Mouse (Mus musculus) small intestine, adult 2 months (tissue): ENCODE measurements around the gene Kcna2. TPM values are rescaled to one million over a fixed set of nuclear protein-coding genes. Genes with fewer than 3 reads are reported as not detected.

Experiments
- H3K27ac ChIP-seq: fragments of 200-500 bp; 2 replicates; pipeline ENCODE4 v1.5.1; 2012; ENCODE audit warnings: low read depth, low read length, control low read depth, inconsistent platforms; ENCODE audit not compliant: insufficient read depth
- H3K27me3 ChIP-seq: fragments of 200-500 bp; 2 replicates; pipeline ENCODE4 v1.6.1; 2012; ENCODE audit warnings: mild to moderate bottlenecking, moderate library complexity, low read length, inconsistent platforms; ENCODE audit not compliant: control insufficient read depth, insufficient read depth
- H3K36me3 ChIP-seq: fragments of 200-500 bp; 2 replicates; pipeline ENCODE4 v1.6.1; 2012; ENCODE audit warnings: mild to moderate bottlenecking, low read length, control low read depth, inconsistent platforms; ENCODE audit not compliant: control insufficient read depth, insufficient read depth
- H3K4me1 ChIP-seq: fragments of 200-500 bp; 2 replicates; pipeline ENCODE4 v1.6.1; 2012; ENCODE audit warnings: low read length, inconsistent platforms, mixed read lengths; ENCODE audit not compliant: control insufficient read depth, insufficient read depth, insufficient read length
- H3K4me3 ChIP-seq: fragments of 200-500 bp; 2 replicates; pipeline ENCODE4 v1.5.1; 2012; ENCODE audit warnings: low read depth, mild to moderate bottlenecking, control low read depth, inconsistent platforms, low read length, moderate library complexity
- CTCF ChIP-seq: fragments of 200-500 bp; IDR thresholded peaks from 2 replicates; pipeline ENCODE4 v1.5.1; 2012; ENCODE audit warnings: low read depth, mild to moderate bottlenecking, control low read depth, inconsistent platforms, low read length, moderate library complexity, mixed read lengths; ENCODE audit not compliant: insufficient replicate concordance, insufficient read length; ENCODE audit errors: extremely low read depth
- POLR2A ChIP-seq: fragments of 200-500 bp; IDR thresholded peaks from 2 replicates; pipeline ENCODE4 v1.6.1; 2012; ENCODE audit warnings: low read depth, mild to moderate bottlenecking, control low read depth, inconsistent platforms, low read length, moderate library complexity
- WGBS: fragments of 180-500 bp; shearing (Covaris S2); methylation state at CpG from one replicate; pipeline ENCODE4 v1.1.7; 2018; 5-methylcytosine and 5-hydroxymethylcytosine counted together
- polyA plus RNA-seq: library from polyadenylated mRNA; depleted of rRNA; stranded (reverse); fragments of >200 nt; gene quantifications from 2 replicates; pipeline ENCODE4 v1.2.3, GENCODE M21; 2012

Gene Kcna2
- polyA plus RNA-seq, 1 experiment, result 0.48 TPM

GRCm38 (mm10) chr3:107075705-107076104 lies 25.2 kb upstream of the Kcna2 start:
- Histone ChIP-seq H3K4me1 (no peaks in the 10 kb centered on the region; the same call in 1 of the 2 replicates), H3K4me3 (no peak overlapping the region), H3K27ac (no peak overlapping the region), H3K27me3 (no peaks in the 10 kb centered on the region), H3K36me3 (no peaks in the 10 kb centered on the region)
- TF ChIP-seq POLR2A (no peak), CTCF (no peak)
- 42% methylated on average over 1 of the region's 1 CpGs for WGBS

- no peak for TF ChIP-seq CTCF
- no peak for TF ChIP-seq POLR2A
- 0 out of 2 replicates have a peak overlapping the region, but pooled peaks have one; percentile 11 for H3K27ac ChIP-seq
These were observed 24.3 kb upstream of the Kcna2 start for GRCm38 (mm10) chr3:107076658-107077057.

GRCm38 (mm10) chr3:107077101-107077500 lies 23.8 kb upstream of the Kcna2 start:
- Histone ChIP-seq H3K36me3 (no peaks in the 10 kb centered on the region), H3K27me3 (no peaks in the 10 kb centered on the region), H3K27ac (0 out of 2 replicates have a peak overlapping the region, but pooled peaks have one; percentile 11), H3K4me3 (no peak overlapping the region), H3K4me1 (no peaks in the 10 kb centered on the region; the same call in 1 of the 2 replicates)
- TF ChIP-seq POLR2A (no peak), CTCF (no peak)
- WGBS, result 88% methylated on average over 2 of the region's 2 CpGs

More at GRCm38 (mm10) chr3:107076658-107077057, 24.3 kb upstream of the Kcna2 start:
- Histone ChIP-seq H3K4me3 (no peak overlapping the region), H3K36me3 (no peaks in the 10 kb centered on the region), H3K4me1 (no peaks in the 10 kb centered on the region; the same call in 1 of the 2 replicates), H3K27me3 (no peaks in the 10 kb centered on the region)
- 61% methylated on average over 3 of the region's 3 CpGs for WGBS

GRCm38 (mm10) chr3:107080803-107081202 lies 20.1 kb upstream of the Kcna2 start:
- no peak overlapping the region for H3K27ac ChIP-seq
- 81% methylated on average over 3 of the region's 3 CpGs for WGBS
- no peaks in the 10 kb centered on the region for H3K36me3 ChIP-seq
- H3K27me3 ChIP-seq, result no peaks in the 10 kb centered on the region
- TF ChIP-seq CTCF (no peak), POLR2A (no peak)
- H3K4me3 ChIP-seq, result no peak overlapping the region
- H3K4me1 ChIP-seq, result no peaks in the 10 kb centered on the region; the same call in 1 of the 2 replicates

- no peaks in the 10 kb centered on the region for H3K27me3 ChIP-seq
- H3K36me3 ChIP-seq, result no peaks in the 10 kb centered on the region
- no peak overlapping the region for H3K27ac ChIP-seq
- WGBS, result 28% methylated on average over 3 of the region's 3 CpGs
- no peak for TF ChIP-seq CTCF
- no peak for TF ChIP-seq POLR2A
- no peaks in the 10 kb centered on the region for H3K4me1 ChIP-seq
- no peak overlapping the region for H3K4me3 ChIP-seq
These were observed 19.7 kb upstream of the Kcna2 start for GRCm38 (mm10) chr3:107081227-107081626.

GRCm38 (mm10) chr3:107084586-107084985 lies 16.4 kb upstream of the Kcna2 start:
- WGBS, result 48% methylated on average over 3 of the region's 3 CpGs
- no peaks in the 10 kb centered on the region for H3K27me3 ChIP-seq
- no peak overlapping the region for H3K4me3 ChIP-seq

GRCm38 (mm10) chr3:107087410-107087809 lies 13.5 kb upstream of the Kcna2 start:
- Histone ChIP-seq H3K4me3 (no peak overlapping the region), H3K36me3 (no peaks in the 10 kb centered on the region), H3K27me3 (no peaks in the 10 kb centered on the region), H3K27ac (no peak overlapping the region), H3K4me1 (no peaks in the 10 kb centered on the region)
- TF ChIP-seq CTCF, result no peak
- no peak for TF ChIP-seq POLR2A
- 83% methylated on average over 4 of the region's 4 CpGs for WGBS

More at GRCm38 (mm10) chr3:107084586-107084985, 16.4 kb upstream of the Kcna2 start:
- H3K4me1 ChIP-seq, result no peaks in the 10 kb centered on the region
- no peak overlapping the region for H3K27ac ChIP-seq
- no peaks in the 10 kb centered on the region for H3K36me3 ChIP-seq
- TF ChIP-seq CTCF, result no peak
- TF ChIP-seq POLR2A, result no peak
